Mouse (Mus musculus): ENCODE results near the gene Vps8.
A peak's percentile ranks its signal among the peaks of the same experiment; 100 is the strongest.

Vps8 gene

DNA sequence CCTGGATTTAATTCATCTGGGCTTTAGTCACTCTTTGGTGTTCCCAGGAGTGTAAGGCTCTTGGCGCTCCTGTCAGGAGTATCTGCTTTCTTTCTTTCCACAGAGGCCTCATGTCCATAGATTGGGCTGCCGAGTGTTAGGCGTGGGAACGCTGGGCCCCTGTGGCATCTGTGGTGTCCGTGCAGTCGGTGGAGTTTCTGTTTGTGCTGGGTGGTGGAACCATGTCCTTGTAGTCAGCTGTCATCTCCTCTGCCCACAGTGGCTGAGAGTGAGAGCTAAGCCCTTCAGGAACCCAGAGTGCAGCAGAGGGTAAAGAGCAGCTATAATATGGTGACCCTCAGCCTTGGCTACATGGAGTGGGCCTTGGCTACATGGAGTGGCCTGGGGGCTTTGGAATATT is 140.4 kb downstream of the Vps8 start:
- DNase-seq: no peak

DNA sequence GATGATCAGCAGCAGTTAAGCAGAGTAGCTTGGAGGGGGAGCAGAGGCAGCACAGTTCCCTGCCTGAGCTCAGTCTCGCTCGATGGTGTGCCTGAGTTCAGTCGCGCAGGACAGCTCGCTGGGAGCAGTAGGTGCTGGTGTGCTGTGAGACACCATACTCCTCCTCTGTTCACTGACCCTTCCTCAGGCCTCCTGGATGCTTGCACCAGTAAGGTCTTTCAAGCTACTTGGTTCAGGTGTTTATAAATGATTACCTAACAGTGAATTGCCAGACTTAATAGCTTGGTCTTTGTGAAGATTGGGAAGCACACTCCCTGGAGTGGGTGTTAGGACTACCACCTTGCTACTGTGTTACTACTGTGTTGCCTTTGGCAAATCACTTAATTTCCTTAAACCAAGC is 144.2 kb downstream of the Vps8 start:
- DNase-seq: no peak

DNA sequence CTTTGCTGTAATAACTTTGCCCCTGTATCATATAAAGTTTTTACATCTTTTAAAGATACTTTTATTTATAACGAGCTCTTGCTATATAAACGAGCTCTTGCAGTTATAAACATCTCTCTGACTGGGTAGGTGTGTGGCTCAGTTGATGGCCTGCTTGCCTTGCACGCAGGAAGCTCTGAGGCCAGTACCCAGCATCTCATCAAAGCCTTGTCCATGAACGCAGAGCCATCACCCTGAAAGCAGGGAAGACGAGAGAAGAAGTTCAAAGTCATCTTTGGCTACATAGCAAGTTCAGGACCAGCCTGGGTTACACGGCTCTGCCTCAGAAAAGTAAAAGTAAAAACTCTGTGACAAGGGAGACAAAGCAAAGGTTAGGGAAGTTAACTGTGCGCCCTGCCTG is 147.0 kb downstream of the Vps8 start:
- no peak for DNase-seq

DNA sequence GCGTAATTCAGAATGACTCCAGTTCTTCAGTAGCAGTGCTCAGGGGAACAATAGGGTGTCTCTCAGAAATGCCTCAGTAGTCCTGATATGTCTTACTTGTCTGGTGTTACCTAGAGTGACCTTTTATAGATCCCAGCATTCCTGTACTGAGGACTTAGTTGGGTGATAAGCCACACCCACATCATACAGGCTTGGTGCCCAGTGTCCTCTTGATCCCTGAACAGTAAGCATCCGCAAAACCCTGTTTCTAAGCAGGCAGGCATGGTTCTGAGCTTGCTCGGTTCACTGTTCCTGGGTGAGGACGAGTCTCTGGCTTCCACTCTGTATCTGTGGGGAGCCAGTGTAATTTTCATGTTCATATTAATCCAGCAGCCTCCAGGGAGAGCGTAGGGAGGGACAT is 147.9 kb downstream of the Vps8 start:
- DNase-seq: no peak

DNA sequence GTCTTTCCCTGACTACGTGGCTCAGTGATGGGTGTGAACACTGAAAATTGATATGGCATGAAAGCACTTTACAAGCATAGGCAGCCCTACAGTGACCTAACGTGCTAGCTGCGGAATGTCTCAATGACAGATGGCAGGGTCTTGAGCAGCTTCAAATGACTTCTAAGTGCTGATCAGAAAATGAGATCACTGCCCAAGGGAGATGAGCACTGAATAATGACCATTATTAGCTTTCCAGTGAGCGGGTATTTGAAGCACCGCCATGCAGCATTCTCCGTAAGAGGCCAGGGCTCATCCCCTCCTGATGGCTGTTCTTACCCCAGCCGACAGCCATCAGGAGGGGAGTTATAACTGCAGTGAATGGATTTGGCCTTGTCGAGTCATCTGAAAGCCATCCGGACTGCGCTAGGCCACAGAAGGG is 153.1 kb downstream of the Vps8 start:
- DNase-seq: no peak

DNA sequence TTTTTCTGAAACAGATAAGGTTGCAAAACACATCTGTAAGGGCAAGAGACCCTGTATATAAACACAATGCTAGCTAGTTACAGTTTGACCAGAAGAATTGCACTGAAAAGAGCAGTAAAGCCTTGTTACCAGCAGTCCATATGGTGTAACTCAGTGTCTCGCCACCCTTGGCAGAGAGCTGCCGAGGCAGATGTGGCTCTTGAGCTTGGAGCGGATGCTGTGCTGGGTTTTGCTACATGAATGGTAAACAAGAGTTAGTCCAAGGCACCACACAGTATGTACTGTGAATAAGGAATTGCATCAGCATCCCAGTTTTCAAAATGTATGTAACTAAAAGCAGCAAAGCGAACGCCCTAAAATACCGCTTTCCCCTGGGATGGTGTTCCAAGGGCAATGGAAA is 166.2 kb downstream of the Vps8 start:
- no peak for DNase-seq

DNA sequence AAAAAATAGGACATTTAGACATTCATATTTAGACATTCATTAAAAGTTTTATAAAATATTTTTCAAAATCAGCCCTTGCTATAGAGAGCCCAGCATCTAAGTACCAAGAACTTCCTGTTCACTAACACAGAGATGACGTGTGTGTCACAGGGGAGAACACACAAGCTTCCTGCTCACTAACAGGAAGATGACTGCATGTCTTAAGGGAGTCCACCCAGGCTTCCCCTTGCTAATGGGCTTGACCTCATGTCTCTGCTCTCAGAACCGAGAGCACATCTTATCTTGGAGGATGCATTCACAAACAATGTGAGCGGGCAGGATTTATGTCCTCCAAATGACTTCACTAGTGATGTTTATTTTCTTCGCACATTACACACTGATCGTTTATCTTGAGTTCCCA is 167.9 kb downstream of the Vps8 start:
- no peak for DNase-seq

DNA sequence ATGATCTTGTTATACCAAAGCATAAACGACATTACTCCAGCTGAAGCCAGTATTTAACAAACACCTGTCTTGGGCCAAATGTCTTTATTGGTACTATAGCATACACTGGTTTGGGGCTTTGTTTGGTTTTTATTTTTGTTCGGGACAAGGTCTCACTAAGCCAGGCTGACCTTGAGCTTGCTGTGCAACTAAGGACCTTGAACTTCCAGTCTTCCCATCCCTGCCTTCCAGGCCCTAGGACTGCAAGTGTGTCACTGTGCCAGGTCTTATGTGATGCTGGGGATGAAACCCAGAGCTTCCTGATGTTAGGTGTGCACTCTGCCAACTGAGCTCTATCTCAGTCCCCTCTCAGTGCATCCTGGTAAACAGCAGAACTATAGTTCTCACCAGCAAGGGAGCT is 168.6 kb downstream of the Vps8 start:
- DNase-seq: no peak

DNA sequence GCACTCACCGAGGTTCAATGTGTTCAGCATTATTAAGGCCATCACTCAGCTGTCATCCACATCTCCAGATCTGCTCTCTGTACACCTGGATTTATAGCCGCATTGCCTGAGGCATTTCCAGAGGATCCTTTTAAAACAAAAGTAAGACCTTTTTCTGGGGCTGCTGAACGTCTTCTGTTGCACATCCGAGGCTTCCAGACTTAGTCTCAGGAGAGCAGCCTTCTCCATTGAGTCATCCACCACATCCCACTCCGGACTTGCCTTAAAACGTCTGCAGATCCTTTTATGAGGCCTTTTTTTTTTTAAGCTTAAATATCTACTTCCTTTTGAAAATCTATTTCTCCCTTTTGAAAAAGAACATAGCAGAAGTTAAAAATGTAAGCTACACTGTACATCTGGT is 172.6 kb downstream of the Vps8 start:
- no peak for DNase-seq

DNA sequence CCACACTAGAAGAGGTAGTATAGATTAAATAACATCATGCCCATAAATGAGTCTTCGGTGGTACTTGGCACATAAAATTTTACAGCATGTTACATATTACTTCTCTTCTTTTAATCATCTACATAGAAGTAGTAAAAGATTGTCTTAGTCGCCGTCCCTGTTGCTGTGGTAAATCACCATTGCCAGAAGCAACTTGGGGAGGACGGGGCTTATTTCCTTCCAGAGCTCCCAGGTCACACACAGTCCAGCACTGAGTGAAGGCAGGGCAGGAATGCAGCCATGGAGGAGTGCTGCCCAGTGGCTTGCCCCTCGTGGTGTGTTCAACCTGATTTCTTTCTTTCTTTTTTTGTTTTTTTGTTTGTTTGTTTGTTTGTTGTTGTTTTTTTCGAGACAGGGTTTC is 181.4 kb downstream of the Vps8 start:
- DNase-seq: no peak

DNA sequence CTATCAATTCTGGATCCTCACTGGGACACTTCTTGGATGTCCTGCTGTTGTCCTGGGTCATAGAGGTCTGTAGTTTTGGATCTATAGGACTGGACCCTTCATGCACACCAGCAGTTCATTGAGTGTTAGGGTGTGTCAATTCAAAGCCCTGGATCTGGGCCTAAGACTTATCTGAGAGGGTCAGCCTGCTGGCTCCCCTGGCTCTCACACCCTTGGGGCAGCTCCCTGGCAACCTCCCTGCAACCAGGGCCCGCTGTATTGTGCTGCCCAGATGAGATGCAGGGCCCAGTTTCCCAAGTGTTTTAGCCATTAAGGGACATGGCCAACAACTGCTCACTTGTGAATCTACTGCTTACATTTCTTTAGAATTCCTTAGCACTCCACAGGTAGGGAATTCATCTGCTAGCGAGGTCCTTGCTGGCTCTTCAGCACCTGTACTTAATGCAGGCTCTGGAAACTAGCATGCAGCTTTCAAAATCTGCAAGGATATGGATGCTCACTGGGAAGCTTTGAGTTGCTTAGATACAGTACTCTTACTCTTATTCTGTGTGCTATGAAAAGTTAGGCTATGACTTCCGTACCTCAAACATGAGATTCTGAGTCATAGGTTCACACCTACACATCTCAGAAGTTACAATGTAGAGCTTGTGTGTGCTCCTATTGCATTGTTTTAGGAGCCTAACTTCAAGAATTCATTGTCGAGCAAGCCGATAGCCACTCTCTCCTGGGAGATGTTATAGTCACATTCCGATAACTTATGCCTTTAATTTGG is 183.5 kb downstream of the Vps8 start:
- DNase-seq: no peak

DNA sequence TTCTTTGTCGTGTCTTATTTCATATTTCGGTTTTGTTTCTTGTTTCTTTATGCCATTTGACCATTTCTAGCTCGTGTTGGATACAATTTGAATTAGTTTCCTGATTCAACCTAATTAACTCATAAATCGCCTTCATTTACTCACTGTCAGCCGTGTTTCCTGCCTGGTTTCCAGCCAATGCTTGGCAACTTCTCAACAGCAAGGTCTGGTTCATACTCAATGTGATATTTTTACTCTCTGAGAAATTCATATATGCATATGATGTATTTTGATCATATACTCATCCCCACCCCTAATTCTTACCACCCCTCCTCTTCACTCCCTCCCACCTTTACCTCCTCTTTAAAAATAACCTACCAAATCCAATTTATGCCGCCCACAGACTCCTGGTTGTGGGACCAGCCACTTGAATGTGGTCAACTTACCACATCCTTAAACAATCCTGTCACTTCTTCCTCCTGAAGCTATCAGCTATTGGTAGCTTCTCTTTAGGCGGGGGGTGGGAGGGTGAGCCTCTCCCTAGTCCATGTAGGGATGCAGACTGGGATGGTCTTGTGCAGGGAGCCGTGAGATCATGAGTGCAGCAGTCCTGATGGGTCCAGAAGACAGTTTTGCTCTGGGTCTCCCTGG is 184.2 kb downstream of the Vps8 start:
- DNase-seq: no peak

DNA sequence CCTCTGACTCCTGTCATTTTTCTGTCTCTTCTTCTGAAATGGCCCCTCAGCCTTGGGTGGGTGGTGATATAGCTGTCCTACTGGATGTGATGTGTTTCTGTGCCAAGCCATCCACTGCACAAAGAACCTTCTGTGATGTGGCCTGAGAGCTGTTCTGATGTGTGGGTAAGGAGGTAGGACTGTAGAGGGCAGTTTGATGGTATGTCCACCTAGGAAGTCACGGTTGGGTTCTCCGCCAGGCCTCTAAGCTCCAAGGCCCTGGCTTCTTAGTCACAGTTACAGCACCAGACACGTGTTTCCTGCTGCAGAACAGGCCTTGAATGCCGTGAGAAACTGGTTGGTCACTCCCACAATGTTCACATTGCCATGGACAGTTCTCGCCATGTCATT is 184.7 kb downstream of the Vps8 start:
- no peak for DNase-seq

DNA sequence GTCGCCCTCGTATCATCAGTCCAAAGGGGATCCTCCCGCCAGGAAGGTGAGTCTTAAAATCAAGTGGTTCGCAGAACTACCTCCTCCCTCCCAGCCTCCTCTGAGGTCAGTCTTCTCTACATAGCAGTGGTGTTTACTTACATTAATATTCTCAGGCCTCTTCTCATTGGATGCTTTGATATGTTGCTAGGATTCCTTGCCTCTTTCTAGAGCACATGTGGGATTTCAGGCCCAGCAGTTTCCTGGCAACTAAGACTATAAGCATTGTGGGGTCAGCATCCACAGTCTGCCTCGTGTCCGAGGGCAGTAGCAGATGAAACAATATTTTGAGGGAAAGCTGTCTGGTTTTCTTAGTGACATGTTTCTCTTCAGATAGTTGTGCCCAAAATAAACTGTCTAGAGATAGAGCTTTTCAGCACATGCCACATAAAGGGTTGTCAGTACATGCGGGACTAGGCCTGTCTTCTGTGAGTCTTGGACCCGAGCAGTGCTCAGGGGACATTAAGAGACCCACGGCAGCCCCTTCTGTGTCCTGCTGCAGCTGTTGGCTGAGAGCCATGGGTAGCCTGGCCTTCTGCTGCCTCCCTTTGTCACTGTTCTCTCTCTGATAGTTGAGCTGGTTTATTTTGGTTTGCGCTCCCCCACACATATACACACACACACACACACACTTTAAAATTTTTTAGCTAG is 185.4 kb downstream of the Vps8 start:
- DNase-seq: no peak

DNA sequence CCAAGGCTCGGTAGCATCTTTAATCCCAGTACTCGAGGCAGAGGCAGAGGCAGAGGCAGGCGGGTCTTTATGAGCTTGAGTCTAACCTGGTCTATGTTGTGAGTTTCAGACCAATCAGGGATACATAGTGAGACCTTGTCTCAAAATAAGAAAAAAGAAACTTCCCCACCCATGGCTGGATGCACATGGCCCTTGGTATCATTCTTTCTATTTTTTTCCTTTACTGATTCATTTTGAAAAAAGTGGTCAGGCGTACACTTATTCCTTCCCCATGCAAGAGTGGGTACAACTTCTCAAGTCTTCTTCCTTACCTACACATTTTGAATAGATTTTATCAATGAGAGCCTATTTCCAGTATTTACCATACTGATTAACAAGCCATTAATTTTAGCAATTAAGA is 187.6 kb downstream of the Vps8 start:
- no peak for DNase-seq

DNA sequence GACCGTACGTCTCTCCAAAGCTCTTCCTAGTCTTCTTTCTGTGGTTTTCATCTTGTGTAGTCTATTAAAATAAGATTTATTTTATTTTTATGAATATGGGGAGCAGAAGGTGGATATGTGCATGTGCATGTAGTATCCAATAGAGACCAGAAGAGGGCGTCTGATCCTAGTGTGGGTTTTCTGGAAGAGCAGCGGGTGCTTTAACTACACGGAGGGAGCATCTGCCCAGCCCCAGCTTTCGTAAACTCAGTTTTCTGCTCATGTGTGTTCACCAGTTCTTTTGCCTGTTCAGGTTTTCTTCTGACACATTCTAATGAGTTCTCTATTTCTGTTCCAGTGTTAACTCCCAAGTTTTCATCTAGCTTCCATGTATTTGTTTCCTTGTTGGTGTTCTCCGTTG is 192.9 kb downstream of the Vps8 start:
- peak; percentile 7 to 16 for DNase-seq

DNA sequence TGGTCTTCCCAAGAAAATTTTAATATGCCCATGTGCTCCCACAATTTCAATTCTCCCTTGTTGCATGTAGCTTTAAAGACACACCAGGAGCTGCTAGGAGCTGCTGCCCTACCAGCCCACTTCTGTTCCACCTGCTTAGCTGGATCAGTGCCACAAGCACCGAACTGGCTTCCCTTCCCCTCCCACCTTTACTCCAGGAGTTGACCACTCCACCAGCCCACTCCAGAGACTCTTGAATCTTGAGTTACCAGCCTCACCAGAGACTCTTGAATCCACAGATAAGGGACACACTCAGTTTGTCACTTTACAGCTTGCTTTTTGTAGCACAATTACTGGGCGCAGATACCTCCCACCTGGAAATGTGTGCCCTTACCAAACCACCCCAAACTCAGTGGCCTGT is 197.7 kb downstream of the Vps8 start:
- DNase-seq: no peak

DNA sequence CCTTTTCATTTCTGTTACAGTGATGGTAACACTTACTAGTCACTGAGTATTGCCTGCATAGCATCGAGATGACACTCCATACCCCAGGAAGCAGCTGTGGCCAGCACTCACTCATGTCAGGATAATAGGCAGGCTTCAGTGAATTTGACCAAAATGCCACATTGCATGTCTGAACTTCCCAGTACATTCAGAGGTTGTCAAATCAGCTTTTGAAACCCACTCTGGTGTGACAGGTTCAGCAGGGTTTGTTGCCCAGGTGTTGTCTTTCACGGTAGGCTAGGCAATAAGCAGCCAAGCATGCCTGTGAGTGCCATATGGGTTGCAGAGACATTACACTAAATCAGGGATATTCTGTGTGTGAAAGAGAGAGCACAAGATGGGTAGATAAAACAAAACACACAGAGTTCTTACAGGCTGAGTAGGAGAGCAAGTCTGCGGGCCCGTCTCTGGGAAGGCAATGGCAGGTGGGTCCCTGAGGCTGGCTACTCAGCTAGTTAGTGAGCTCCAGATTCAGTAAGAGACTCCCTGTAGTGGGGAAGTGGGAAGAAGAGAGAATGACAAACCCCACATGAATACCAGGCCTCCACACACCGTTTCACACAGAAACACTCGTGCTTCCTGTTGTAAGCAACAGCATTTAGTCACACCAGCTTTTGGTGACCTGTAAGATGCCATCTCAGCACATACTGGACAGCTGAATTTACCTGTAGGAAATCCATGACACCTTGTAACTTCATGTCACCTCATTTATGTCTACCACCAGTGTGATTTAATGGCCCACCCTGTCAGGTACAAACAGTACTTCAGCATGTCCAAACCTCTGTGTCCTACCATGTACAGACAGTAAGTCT is 203.1 kb downstream of the Vps8 start:
- DNase-seq: no peak

DNA sequence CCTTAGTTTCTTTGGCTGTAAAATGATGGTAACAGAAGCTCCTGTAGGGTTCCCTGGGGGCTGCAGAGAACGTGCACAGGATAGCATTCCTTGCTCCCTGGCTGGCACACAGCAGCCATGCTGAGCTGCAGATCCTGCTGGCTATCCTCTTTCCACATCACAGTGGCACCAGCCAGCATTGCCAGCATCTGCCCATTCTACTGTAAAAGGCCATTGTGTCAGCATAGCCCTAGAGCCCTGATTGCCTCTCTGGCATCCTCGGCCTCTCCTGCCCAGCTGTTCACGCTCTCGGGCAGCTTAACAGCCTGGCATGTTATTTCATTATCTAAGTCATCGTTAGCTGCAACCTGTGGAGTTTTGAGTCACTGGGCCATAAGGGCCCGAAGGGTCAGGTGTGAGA is 204.3 kb downstream of the Vps8 start:
- DNase-seq: no peak

DNA sequence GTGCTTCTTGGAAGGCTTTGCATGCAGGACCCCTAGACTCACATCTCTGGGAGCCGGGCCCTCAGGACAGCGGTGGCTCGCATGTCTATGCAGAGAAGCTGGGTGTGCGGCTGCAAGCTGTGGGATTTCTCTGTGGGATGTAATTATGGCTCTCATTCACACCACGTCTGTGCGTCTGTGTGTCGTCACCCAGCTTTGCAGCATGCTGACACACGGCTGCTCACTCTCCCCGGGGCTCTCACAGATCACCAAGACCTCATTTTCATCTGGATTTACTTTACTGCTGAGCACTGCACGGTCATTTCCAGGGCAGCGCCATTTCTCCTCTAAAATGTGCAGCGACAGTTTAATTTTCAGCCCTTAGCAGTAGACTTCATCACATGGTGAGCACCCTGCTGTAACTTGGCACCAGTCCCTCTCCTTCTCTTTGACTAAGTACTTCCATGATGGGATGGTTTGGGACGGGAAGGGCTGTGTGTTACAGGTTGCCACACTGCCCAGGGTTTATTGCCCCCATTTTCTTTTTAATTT is 205.2 kb downstream of the Vps8 start:
- no peak for DNase-seq

DNA sequence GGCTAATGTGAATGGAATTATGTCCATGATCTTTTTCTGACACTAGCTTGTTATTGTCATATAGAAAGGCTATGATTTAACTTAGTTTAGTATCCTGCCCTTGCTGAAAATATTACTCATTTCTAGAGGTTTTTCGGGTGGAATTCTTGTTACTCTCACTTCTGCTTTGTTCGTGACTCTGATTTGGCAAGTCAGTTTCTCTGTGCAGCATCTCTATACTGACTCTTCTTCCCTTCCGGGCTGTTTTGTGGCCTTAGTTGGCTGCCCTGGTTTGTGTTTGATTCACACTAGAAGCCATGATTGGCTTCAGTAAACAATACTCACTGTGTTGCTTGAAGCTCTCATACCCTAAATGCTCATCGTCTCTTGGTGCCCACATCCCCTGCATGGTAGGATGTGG is 207.7 kb downstream of the Vps8 start:
- DNase-seq: no peak

DNA sequence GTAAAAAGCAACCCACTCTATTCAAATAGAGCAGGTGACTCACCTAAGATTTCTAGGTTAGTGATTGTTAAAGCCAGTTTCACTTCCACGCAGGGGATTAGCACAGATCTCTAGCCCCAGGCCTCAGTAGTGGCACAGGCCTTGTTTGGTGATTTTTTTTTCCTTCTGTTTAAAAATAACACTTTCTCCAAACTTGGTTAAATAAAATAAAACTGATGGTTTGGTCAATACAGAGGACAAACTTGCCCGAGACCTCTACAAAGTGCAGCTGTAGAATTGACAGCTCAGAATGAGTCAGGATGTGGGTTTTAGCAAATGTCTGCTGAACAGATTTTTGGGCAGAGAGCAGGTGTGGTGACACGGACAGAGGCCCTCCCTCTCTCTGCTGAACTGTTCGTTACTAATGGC is 208.9 kb downstream of the Vps8 start:
- DNase-seq: no peak

DNA sequence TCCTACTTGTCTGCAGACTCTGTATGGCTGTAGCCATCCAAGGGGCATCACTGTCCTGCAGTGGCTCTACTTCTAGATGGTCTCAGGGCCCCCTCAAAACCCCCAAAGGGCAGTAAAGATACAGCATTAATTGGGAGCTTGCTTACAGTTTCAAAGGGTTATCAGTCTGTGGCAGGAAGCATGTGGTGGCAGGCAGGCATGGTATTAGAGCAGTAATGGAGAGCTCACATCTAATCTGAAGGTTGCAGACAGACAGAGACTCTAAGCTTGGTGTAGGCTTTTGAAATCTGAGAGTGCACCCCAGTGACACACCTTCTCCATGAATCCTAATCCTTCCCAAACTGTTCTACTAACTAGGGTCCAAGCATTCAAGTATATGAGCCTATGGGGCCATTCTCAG is 211.5 kb downstream of the Vps8 start:
- DNase-seq: no peak

All from thymus, postnatal 36 days (tissue).